Mouse (Mus musculus) kidney, adult 2 months (tissue): ENCODE measurements around the gene Tarbp1. TPM values are rescaled to one million over a fixed set of nuclear protein-coding genes. Genes with fewer than 3 reads are reported as not detected.

Source experiments
- DNase-seq: peaks from one replicate; pipeline ENCODE4 v3.0.0; 2021
- H3K27ac ChIP-seq: fragments of 200-500 bp; 2 replicates; pipeline ENCODE4 v1.5.1; 2012; ENCODE audit warnings: low read depth, low read length, control low read depth, inconsistent platforms; ENCODE audit not compliant: insufficient read depth
- H3K27me3 ChIP-seq: fragments of 200-500 bp; replicated peaks from 2 replicates; pipeline ENCODE4 v1.6.1; 2012; ENCODE audit warnings: mild to moderate bottlenecking, moderate library complexity, low read length, inconsistent platforms; ENCODE audit not compliant: control insufficient read depth, insufficient read depth
- H3K36me3 ChIP-seq: fragments of 200-500 bp; 2 replicates; pipeline ENCODE4 v1.6.1; 2012; ENCODE audit warnings: mild to moderate bottlenecking, moderate library complexity, low read length, inconsistent platforms; ENCODE audit not compliant: control insufficient read depth, insufficient read depth
- H3K4me1 ChIP-seq: fragments of 200-500 bp; 2 replicates; pipeline ENCODE4 v1.6.1; 2011; ENCODE audit warnings: low read length; ENCODE audit not compliant: control insufficient read depth, insufficient read depth
- H3K4me3 ChIP-seq: fragments of 200-500 bp; 2 replicates; pipeline ENCODE4 v1.5.1; 2011; ENCODE audit warnings: mild to moderate bottlenecking, low read depth, low read length, control low read depth; ENCODE audit not compliant: insufficient read depth
- CTCF ChIP-seq: fragments of 200-500 bp; conservative IDR thresholded peaks from 2 replicates; pipeline ENCODE4 v1.5.1; 2011; ENCODE audit warnings: low read depth, mild to moderate bottlenecking, control low read depth, low read length, moderate library complexity, mixed read lengths; ENCODE audit not compliant: insufficient read depth, insufficient read length
- POLR2A ChIP-seq: fragments of 200-500 bp; IDR thresholded peaks from one replicate; pipeline ENCODE4 v1.6.1; 2011; ENCODE audit warnings: low read depth, low read length, control low read depth
- WGBS: fragments of 180-500 bp; shearing (Covaris S2); methylation state at CpG from one replicate; pipeline ENCODE4 v1.1.7; 2018; 5-methylcytosine and 5-hydroxymethylcytosine counted together
- polyA plus RNA-seq: library from polyadenylated mRNA; depleted of rRNA; stranded (reverse); fragments of >200 nt; gene quantifications from 2 replicates; pipeline ENCODE4 v1.2.3, GENCODE M21; 2012

The Tarbp1 gene
- polyA plus RNA-seq, 1 experiment: 2.7 TPM

DNA sequence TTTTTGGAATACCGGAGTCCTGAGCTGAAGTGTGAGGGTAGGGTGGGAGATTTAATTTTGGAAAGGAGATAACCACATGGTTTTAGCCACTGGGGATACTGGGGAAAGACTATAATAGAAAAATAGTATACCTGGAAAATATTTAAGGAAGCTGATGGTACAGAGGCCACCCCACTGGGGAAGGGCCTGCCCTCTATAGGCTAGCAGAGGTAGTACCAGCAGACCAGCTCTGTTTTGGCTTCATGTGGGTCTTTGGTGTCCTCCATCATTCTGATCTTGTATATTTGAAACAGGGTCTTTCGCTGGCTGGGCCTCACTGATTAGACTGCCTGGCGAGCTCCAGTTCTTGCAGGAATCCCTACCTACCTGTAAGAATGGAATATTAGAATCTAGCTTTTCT is 76.5 kb downstream of the Tarbp1 start:
- no peaks in the 10 kb centered on the region for H3K4me1 ChIP-seq
- H3K4me3 ChIP-seq: no peak overlapping the region
- no peak overlapping the region for H3K27ac ChIP-seq
- H3K27me3 ChIP-seq: no peaks in the 10 kb centered on the region
- DNase-seq: peak; percentile 22
- no peaks in the 10 kb centered on the region for H3K36me3 ChIP-seq
- no peak for TF ChIP-seq POLR2A
- peak; percentile 61 for TF ChIP-seq CTCF
- WGBS: 74% methylated on average over 3 of the region's 3 CpGs

GRCm38 (mm10) chr8:126395917-126396316 is 78.9 kb downstream of the Tarbp1 start:
- Histone ChIP-seq H3K27me3 (no peaks in the 10 kb centered on the region), H3K27ac (no peak overlapping the region), H3K4me1 (peaks cover 9% of the 10 kb centered on the region; the same call in 1 of the 2 replicates), H3K4me3 (no peak overlapping the region), H3K36me3 (no peaks in the 10 kb centered on the region)
- 75% methylated on average over 5 of the region's 5 CpGs for whole genome bisulfite sequencing
- DNase-seq: no peak
- TF ChIP-seq CTCF (no peak), POLR2A (no peak)

DNA sequence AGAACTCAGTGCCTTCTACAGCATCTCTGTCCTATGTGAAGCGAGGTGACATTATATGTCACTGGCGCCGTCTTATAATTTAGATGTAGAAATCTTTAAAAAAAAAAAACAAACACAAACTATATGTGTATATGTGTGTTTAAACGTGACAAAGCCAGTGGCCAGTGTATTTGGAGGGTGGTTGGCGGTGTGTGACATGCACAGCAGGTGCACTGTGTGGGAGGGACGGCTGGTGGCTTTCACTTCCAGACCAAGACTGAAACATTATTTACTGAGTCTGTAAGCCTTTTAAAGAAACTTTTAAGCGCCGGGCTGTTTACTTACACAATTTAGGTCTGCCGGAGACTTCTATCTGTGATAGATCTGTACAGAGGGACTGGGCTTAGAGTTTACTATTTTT is 79.5 kb downstream of the Tarbp1 start:
- H3K4me3 ChIP-seq: no peak overlapping the region
- peaks cover 9% of the 10 kb centered on the region; the same call in 1 of the 2 replicates for H3K4me1 ChIP-seq
- H3K27ac ChIP-seq: no peak overlapping the region
- 69% methylated on average over 9 of the region's 9 CpGs for WGBS
- H3K36me3 ChIP-seq: no peaks in the 10 kb centered on the region
- H3K27me3 ChIP-seq: no peaks in the 10 kb centered on the region
- TF ChIP-seq POLR2A (no peak), CTCF (no peak)
- DNase-seq: no peak

DNA sequence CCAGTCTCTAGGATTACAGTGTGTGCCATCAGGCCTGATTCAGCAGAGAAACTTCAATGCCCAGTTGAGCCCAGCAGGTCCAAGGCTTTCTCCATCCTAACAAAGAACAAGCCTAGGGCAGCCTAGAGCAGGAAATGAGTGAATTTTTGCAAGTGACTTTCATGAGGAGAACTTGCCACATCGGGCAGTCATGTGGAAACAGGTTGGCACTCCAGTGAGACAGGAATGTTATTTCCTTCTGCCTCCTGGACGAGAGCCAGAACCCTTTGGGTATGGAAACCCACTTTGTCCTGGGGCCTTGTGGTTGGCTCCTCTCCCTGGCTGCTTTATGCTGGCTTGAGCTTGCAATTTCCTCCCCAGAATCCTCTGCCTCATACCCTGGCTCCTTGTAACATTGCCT is 83.3 kb downstream of the Tarbp1 start:
- Histone ChIP-seq H3K36me3 (no peaks in the 10 kb centered on the region), H3K4me1 (peaks cover 9% of the 10 kb centered on the region; the same call in 1 of the 2 replicates), H3K4me3 (no peak overlapping the region), H3K27me3 (no peaks in the 10 kb centered on the region), H3K27ac (peak overlapping the region; percentile 43)
- TF ChIP-seq CTCF: no peak
- 16% methylated on average over 2 of the region's 2 CpGs for WGBS
- DNase-seq: peak; percentile 85

DNA sequence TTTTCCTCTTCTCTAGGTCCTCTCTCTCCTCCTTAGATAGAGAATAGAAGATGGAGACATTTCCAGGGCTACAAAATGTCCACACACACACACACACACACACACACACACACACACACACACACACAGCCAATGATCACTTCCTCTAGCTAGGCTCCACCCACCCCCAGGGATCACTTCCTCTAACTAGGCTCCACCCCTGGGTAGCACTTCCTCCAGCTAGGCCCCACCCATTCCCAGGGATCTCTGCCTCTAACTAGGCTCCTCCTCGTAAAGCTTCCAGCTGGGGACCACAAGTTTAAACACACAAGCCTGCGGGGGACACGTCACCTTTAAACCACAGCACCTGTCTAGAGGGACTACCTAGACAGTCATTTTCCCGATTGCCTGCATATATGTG is 87.3 kb downstream of the Tarbp1 start:
- 85% methylated on average over 4 of the region's 4 CpGs for WGBS
- TF ChIP-seq CTCF (no peak), POLR2A (no peak)
- no peaks in the 10 kb centered on the region for H3K27me3 ChIP-seq

DNA sequence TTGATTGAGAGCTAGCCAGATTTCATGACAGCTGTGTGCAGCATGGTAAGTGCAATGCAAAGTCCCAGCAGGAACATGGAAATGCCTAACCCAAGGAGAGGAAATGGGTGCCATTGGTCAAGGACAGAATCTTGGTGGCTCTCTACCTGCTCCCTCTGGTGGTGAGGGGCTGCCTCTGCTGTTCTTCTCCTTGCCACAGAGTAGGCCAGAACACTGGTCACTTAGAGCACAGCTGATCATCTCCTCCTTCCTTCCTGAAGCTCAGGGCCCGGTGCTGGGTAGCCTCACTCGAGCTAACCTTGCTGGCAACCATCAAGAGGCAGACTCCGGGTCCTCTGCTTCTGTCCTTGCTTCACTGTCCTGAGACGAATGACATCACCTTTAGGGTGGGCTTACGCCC is 92.1 kb downstream of the Tarbp1 start:
- TF ChIP-seq CTCF (peak; percentile 67), POLR2A (no peak)
- Histone ChIP-seq H3K27me3 (no peaks in the 10 kb centered on the region), H3K27ac (no peak overlapping the region), H3K36me3 (no peaks in the 10 kb centered on the region), H3K4me3 (no peak overlapping the region), H3K4me1 (no peaks in the 10 kb centered on the region)
- WGBS: 59% methylated on average over 5 of the region's 5 CpGs
- peak; percentile 55 for DNase-seq

More for the DNA sequence above, 87.3 kb downstream of the Tarbp1 start:
- H3K4me3 ChIP-seq: no peak overlapping the region
- H3K4me1 ChIP-seq: peaks cover 9% of the 10 kb centered on the region; the same call in 1 of the 2 replicates
- H3K36me3 ChIP-seq: no peaks in the 10 kb centered on the region
- no peak overlapping the region for H3K27ac ChIP-seq
- no peak for DNase-seq

DNA sequence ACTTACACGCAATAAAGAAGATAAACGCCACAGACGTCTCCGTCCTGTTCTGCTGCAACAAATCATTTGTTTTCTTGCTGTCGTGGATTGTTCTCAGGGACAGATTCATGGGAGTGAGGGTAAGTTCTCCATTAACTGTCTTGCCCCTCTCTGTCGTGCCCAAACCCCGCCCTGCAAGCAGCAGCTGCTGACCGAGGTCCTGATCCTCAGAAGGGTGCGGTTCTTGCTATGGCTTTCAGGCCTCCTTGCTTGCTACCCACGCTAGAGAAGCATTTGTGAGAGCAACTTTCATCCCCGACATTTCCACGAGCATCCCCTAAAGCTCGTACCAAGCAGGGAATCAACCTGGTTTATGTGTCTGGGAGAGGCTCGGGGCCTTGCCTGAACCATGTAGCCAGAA is 92.6 kb downstream of the Tarbp1 start:
- no peak overlapping the region for H3K27ac ChIP-seq
- no peak overlapping the region for H3K4me3 ChIP-seq
- 39% methylated on average over 14 of the region's 14 CpGs for WGBS
- no peaks in the 10 kb centered on the region for H3K4me1 ChIP-seq
- H3K27me3 ChIP-seq: no peaks in the 10 kb centered on the region
- no peak for DNase-seq
- TF ChIP-seq POLR2A (no peak), CTCF (no peak)
- H3K36me3 ChIP-seq: no peaks in the 10 kb centered on the region
